Mouse (Mus musculus): ENCODE measurements around the gene Mlana. TPM values are rescaled to one million over a fixed set of nuclear protein-coding genes. Genes with fewer than 3 reads are reported as not detected.

The Mlana gene
- polyA plus RNA-seq (2017; shearing (Covaris generic)) = 2.8 TPM

DNA sequence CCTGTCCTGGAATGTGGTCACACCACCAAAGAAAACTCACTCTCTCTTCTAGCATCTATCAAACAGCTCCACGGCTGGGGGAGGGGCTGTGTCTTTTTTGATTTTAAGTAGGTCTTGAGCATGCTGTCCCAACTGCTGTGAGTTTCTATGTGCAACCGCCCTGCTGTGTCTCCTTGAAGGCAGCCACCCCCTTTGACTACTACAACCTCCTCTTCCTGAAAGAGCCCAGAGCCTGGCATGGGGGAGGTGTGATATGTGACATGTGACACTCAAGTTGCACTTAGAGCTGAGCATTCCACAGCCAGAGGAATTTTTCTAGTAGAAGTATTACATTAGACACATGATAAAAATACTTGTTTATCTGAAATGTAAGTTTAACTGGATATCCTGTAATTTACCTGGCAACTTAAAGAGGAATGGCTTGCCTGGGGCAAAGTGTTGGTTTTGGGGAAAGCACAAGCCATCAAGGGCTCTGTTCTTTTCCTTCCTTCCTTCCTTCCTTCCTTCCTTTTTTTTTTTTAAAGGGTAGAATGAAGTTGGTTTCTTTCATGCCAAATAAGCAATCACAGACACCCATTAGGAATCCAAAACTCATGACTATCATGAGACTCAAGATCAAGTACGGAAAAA lies at the start of gene Mlana:
Gene Mlana, plus strand, starts transcription at position 580 of the 630 bp plus-strand sequence.

Other genes with a start within 250 kb of the Mlana start
- gene Ric1, start 175.5 kb upstream of the Mlana start, polyA plus RNA-seq (2017; shearing (Covaris generic)) = 50.4 TPM
- 40.3 TPM for gene Ermp1, start 49.4 kb upstream of the Mlana start, polyA plus RNA-seq (2017; shearing (Covaris generic))
- 21.7 TPM for gene 9930021J03Rik, start 108.2 kb downstream of the Mlana start, polyA plus RNA-seq (2017; shearing (Covaris generic))
- gene Ranbp6, start 115.2 kb downstream of the Mlana start, polyA plus RNA-seq (2017; shearing (Covaris generic)) = 19.4 TPM
- gene Il33, start 227.3 kb downstream of the Mlana start, polyA plus RNA-seq (2017; shearing (Covaris generic)) = 1.2 TPM